Mouse (Mus musculus) limb, embryonic 11.5 days (tissue): ENCODE data around the gene Ddt. TPM values are rescaled to one million over a fixed set of nuclear protein-coding genes. Genes with fewer than 3 reads are reported as not detected.

Experiments used
- ATAC-seq: fragments of 200-750 bp; cut with Nextera tagmentation; 2 replicates; pipeline ENCODE4 v1.8.0; 2017; ENCODE audit warnings: low read depth; ENCODE audit not compliant: insufficient number of reproducible peaks, low FRiP score, low TSS enrichment
- DNase-seq: peaks from one replicate; pipeline ENCODE4 v3.0.0-alpha.2; 2015; ENCODE audit warnings: low spot score
- H3K27ac ChIP-seq: fragments of 300-500 bp; sonication (generic); replicated peaks from 2 replicates; pipeline ENCODE4 v1.5.1; 2014; ENCODE audit warnings: low read depth, mild to moderate bottlenecking, low read length
- H3K27me3 ChIP-seq: fragments of 300-500 bp; sonication (generic); 2 replicates; pipeline ENCODE4 v1.6.1; 2014; ENCODE audit warnings: mild to moderate bottlenecking, low read length, mixed read lengths; ENCODE audit not compliant: control insufficient read depth, insufficient read depth
- H3K36me3 ChIP-seq: fragments of 300-500 bp; sonication (generic); 2 replicates; pipeline ENCODE4 v1.6.1; 2014; ENCODE audit warnings: mild to moderate bottlenecking, low read length, moderate library complexity, mixed read lengths; ENCODE audit not compliant: control insufficient read depth, insufficient read depth
- H3K4me1 ChIP-seq: fragments of 300-500 bp; sonication (generic); 2 replicates; pipeline ENCODE4 v1.6.1; 2014; ENCODE audit warnings: low read length, mixed read lengths; ENCODE audit not compliant: control insufficient read depth, insufficient read depth
- H3K4me2 ChIP-seq: fragments of 300-500 bp; sonication (generic); 2 replicates; pipeline ENCODE4 v1.6.1; 2014; ENCODE audit warnings: low read depth, mild to moderate bottlenecking, moderate library complexity; ENCODE audit not compliant: severe bottlenecking
- H3K4me3 ChIP-seq: fragments of 300-500 bp; sonication (generic); 2 replicates; pipeline ENCODE4 v1.5.1; 2014; ENCODE audit warnings: low read depth, low read length
- H3K9ac ChIP-seq: fragments of 300-500 bp; sonication (generic); 2 replicates; pipeline ENCODE4 v1.6.1; 2014; ENCODE audit warnings: mild to moderate bottlenecking, low read length
- H3K9me3 ChIP-seq: fragments of 300-500 bp; sonication (generic); 2 replicates; pipeline ENCODE4 v1.6.1; 2016; ENCODE audit warnings: low read length; ENCODE audit not compliant: control insufficient read depth
- whole genome bisulfite sequencing: fragments of 180-500 bp; shearing (Covaris S2); extraction: QIAGEN DNeasy Blood & Tissue Kit; methylation state at CpG from one replicate; pipeline ENCODE4 v1.1.7; 2014; 5-methylcytosine and 5-hydroxymethylcytosine counted together
- polyA plus RNA-seq: library from polyadenylated mRNA; unstranded; fragments of >200 nt; fragmentation: Nextera tagmentation; extraction: Ambion mirVana; gene quantifications from 2 replicates; pipeline ENCODE4 v1.2.1, GENCODE M21; 2014

Gene Ddt
- polyA plus RNA-seq, 1 experiment from 2014 or later: 107 TPM

DNA sequence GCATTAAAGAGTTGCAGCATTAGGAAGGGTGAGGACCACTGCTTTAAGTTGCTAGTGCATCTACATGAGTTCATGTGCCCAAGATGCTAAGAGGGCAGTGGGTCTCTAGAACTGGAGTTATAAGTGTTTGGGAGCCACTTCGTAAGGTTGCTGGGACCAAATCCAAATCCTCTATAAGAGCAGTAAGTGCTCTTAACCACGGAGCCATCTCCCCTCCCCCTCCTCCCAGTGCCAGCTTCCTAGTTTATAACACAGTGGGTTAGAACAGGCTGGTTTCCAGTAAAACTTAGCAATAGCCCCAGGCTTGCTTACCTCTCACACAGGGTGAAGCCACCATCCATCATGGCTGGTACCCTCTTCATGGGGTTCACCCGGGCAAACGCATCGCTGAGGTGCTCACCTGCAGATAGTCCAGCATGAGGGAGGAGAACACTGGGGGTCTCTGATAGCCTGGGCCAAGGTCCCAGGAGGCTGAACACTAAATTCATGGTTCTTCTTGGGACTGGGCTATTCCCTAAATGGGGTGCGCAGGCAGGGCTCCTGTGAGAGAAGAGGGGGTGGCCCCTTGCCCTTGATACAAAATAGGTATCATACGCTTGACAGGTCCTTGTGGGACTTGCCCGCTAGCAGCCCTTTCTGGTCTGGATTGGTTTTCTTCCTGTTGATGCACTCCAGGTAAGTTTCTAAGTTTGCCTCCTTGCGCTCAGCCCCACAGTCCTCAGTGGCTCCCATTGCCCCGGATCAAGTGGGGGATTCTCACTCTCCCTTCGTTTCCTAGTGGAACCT is 23.7 kb upstream of the Ddt start:
- peaks cover 3% of the 10 kb centered on the region; the same call in 1 of the 2 replicates for H3K4me1 ChIP-seq
- no peak for ATAC-seq
- H3K36me3 ChIP-seq: no peaks in the 10 kb centered on the region
- peak overlapping the region; percentile 69 for H3K4me2 ChIP-seq
- H3K9ac ChIP-seq: no peak overlapping the region
- H3K4me3 ChIP-seq: peak overlapping the region; percentile 38
- peaks cover 3% of the 10 kb centered on the region; the same call in 1 of the 2 replicates for H3K27me3 ChIP-seq
- no peak overlapping the region for H3K27ac ChIP-seq
- WGBS: 40% methylated on average over 11 of the region's 11 CpGs
- no peak for DNase-seq
- H3K9me3 ChIP-seq: no peaks in the 10 kb centered on the region

DNA sequence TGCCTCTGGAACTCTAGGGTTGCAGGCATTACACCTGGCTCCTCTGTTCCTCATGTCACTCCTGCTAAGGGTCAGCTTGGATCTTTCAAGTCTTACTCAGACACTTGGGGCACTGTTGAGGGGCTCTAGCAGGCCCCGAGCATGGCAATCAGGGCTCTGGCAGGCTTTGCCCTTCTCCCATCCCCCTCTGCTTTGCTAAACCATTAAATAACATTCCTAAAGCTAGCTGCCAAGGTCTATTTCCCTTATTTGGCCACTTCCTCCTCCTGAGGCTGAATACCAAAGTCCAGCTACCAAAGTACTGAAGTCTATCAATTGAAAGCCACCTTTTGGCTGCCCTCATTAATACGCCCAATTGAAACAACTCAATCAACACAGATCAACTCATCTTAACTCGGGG is 21.7 kb upstream of the Ddt start:
- no peak overlapping the region for H3K4me2 ChIP-seq
- no peak overlapping the region for H3K4me3 ChIP-seq
- no peaks in the 10 kb centered on the region for H3K36me3 ChIP-seq
- H3K9me3 ChIP-seq: no peaks in the 10 kb centered on the region
- H3K27me3 ChIP-seq: peaks cover 3% of the 10 kb centered on the region; the same call in 1 of the 2 replicates
- H3K4me1 ChIP-seq: peaks cover 3% of the 10 kb centered on the region; the same call in 1 of the 2 replicates
- no peak for ATAC-seq
- no peak overlapping the region for H3K9ac ChIP-seq
- DNase-seq: peak; percentile 34
- 41% methylated on average over 3 of the region's 3 CpGs for WGBS
- H3K27ac ChIP-seq: no peak overlapping the region

- ATAC-seq: no peak
- no peak overlapping the region for H3K27ac ChIP-seq
- WGBS: 22% methylated on average over 7 of the region's 7 CpGs
- H3K4me3 ChIP-seq: no peak overlapping the region
- peak; percentile 24 for DNase-seq
- no peaks in the 10 kb centered on the region for H3K27me3 ChIP-seq
- no peaks in the 10 kb centered on the region for H3K9me3 ChIP-seq
- 0 out of 2 replicates have a peak overlapping the region, but pooled peaks have one; percentile 27 for H3K9ac ChIP-seq
- no peak overlapping the region for H3K4me2 ChIP-seq
- H3K4me1 ChIP-seq: no peaks in the 10 kb centered on the region
- no peaks in the 10 kb centered on the region for H3K36me3 ChIP-seq
These were observed 17.6 kb upstream of the Ddt start for GRCm38 (mm10) chr10:75790773-75791172.

GRCm38 (mm10) chr10:75789841-75790240 is 16.6 kb upstream of the Ddt start:
- H3K27me3 ChIP-seq: no peaks in the 10 kb centered on the region
- no peak overlapping the region for H3K9ac ChIP-seq
- ATAC-seq: no peak
- DNase-seq: no peak
- H3K36me3 ChIP-seq: no peaks in the 10 kb centered on the region
- no peak overlapping the region for H3K27ac ChIP-seq
- no peaks in the 10 kb centered on the region for H3K9me3 ChIP-seq
- no peak overlapping the region for H3K4me2 ChIP-seq
- 88% methylated on average over 5 of the region's 5 CpGs for WGBS
- no peaks in the 10 kb centered on the region for H3K4me1 ChIP-seq
- no peak overlapping the region for H3K4me3 ChIP-seq

GRCm38 (mm10) chr10:75789081-75789735 is 16.0 kb upstream of the Ddt start:
- Histone ChIP-seq H3K9me3 (no peaks in the 10 kb centered on the region), H3K4me1 (no peaks in the 10 kb centered on the region), H3K27ac (no peak overlapping the region), H3K9ac (no peak overlapping the region), H3K36me3 (no peaks in the 10 kb centered on the region), H3K27me3 (no peaks in the 10 kb centered on the region), H3K4me2 (no peak overlapping the region), H3K4me3 (no peak overlapping the region)
- DNase-seq: no peak
- ATAC-seq: no peak
- WGBS: 76% methylated on average over 6 of the region's 6 CpGs

DNA sequence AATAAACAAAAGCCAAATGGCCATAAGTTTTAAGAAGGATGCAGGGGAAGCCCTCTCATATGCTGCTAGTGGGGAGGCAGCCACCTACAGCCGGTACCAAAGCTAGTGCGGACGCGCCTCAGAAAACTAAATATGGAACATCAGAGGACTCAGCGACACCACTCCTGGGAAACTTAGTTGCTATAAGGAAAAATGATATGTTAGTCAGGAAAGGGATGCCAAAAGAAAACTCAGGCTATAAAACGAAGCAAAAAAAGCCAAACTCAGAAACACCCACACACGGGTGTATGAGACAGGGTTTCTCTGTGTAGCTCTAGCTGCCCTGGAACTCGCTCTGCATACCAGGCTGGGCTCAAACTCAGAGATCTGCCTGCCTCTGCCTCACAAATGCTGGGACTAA is 15.1 kb upstream of the Ddt start:
- H3K4me1 ChIP-seq: no peaks in the 10 kb centered on the region
- H3K9me3 ChIP-seq: no peaks in the 10 kb centered on the region
- ATAC-seq (no peak), DNase-seq (no peak)
- no peaks in the 10 kb centered on the region for H3K27me3 ChIP-seq
- no peak overlapping the region for H3K9ac ChIP-seq
- no peaks in the 10 kb centered on the region for H3K36me3 ChIP-seq
- H3K27ac ChIP-seq: no peak overlapping the region
- no peak overlapping the region for H3K4me2 ChIP-seq
- WGBS: 91% methylated on average over 8 of the region's 8 CpGs
- no peak overlapping the region for H3K4me3 ChIP-seq

GRCm38 (mm10) chr10:75785442-75785841 is 12.2 kb upstream of the Ddt start:
- 69% methylated on average over 1 of the region's 1 CpGs for WGBS
- Histone ChIP-seq H3K4me1 (no peaks in the 10 kb centered on the region), H3K27me3 (no peaks in the 10 kb centered on the region), H3K9me3 (no peaks in the 10 kb centered on the region), H3K4me3 (no peak overlapping the region), H3K4me2 (no peak overlapping the region), H3K9ac (no peak overlapping the region), H3K27ac (no peak overlapping the region), H3K36me3 (no peaks in the 10 kb centered on the region)
- ATAC-seq (no peak), DNase-seq (no peak)

- Histone ChIP-seq H3K27ac (no peak within 1 kb of the TSS), H3K4me1 (peaks cover 8% of the 10 kb centered on the region), H3K9ac (peak within 1 kb of the TSS; percentile 56), H3K36me3 (no peaks in the 10 kb centered on the region), H3K4me3 (peak within 1 kb of the TSS; percentile 39), H3K9me3 (no peaks in the 10 kb centered on the region), H3K27me3 (peaks cover 5% of the 10 kb centered on the region), H3K4me2 (peak within 1 kb of the TSS; percentile 84)
- ATAC-seq (peak; percentile 86), DNase-seq (peak; percentile 68)
- 2% methylated on average over 28 of the region's 28 CpGs for WGBS
These were observed 7.8 kb upstream of the Ddt start, which contains the start of the genes Gm20441 and Gstt3 for GRCm38 (mm10) chr10:75780769-75781578. Gm20441 (minus strand) TSS chr10:75780954. Gstt3 (minus strand) TSS chr10:75781414.
